Mouse (Mus musculus): ENCODE data around the gene Nckap1l.

DNA sequence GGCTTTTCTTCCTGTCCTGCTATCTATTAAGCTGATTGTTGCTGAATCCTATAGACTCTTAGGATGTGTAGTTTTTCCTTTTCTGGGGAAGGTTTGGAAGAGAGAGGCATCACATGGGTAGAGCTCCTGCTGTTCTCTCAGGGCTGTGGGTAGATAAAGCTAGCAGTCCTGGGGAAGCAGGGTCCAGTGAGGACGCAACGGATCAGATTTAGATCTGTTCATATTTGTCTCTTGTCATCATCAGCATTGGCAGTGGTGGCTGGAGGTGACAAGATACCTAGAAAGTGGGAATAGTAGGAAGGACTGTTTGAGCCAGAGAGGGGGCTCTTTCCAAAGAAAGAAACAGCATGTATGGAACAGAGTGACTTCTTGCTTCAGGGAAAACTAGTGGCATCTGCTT lies 81.4 kb downstream of the Nckap1l start:
- TF ChIP-seq ZNF384 (IDR thresholded peaks at IDR 0.05; ENCODE audit: low read depth, low read length) (no peak), ZC3H11A (IDR thresholded peaks at IDR 0.05; ENCODE audit: borderline replicate concordance, low read depth, low read length) (no peak), MAFK (IDR thresholded peaks at IDR 0.05; ENCODE audit: insufficient read depth, low read depth, low read length) (no peak), HCFC1 (IDR thresholded peaks at IDR 0.05; ENCODE audit: borderline replicate concordance, insufficient read depth, low read length) (no peak), CHD2 (IDR thresholded peaks at IDR 0.05; ENCODE audit: low read depth, low read length) (no peak)
